Mouse (Mus musculus) testis, postnatal 14 days (tissue): ENCODE data around the gene Sirt5.

Experiments
- DNase-seq: peaks from one replicate; pipeline ENCODE4 v3.0.0; 2021; ENCODE audit warnings: low spot score

Sirt5 gene

GRCm38 (mm10) chr13:43364985-43365824 lies at the start of gene Sirt5:
Gene Sirt5 (plus strand): TSS chr13:43365496.
- DNase-seq: peak; percentile 85

GRCm38 (mm10) chr13:43317411-43317810 lies 47.9 kb upstream of the Sirt5 start:
- DNase-seq: no peak

DNA sequence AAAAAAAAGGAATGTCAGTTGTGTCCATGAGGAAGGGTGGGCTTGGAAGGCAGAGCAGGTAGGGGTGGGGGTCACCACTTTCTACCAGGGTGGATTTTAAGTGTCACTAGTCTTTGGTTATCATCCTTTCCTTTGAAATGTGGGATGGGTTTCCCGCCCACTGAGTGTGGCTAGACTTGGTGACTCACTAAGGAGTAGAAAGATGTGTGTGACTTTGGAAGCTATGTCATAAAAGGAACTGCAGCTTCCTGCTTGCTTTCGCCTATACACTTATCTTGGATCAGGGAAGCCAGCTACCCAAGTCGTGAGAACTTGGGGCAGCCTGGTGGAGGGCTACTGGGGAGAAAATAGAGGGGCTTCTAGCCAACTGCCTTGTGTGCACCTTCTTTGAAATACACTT lies 45.9 kb upstream of the Sirt5 start:
- no peak for DNase-seq

DNA sequence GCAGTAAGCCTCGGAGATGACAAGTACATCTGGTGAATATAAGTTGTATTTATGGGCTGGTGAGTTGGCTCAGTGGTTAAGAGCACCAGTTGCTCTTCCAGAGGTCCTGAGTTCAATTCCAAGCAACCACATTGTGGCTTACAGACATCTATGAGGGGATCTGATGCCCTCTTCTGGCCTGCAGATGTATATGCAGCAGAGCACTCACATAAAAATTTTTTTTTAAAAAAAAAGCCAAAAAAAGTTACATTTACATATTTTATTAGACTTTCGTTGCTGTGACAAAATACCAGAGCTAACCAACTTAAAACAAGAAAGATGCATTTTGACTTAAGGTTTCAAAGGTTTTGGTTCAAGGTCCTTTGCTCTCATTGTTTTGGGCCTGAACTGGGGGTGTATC lies 43.8 kb upstream of the Sirt5 start:
- DNase-seq: no peak

DNA sequence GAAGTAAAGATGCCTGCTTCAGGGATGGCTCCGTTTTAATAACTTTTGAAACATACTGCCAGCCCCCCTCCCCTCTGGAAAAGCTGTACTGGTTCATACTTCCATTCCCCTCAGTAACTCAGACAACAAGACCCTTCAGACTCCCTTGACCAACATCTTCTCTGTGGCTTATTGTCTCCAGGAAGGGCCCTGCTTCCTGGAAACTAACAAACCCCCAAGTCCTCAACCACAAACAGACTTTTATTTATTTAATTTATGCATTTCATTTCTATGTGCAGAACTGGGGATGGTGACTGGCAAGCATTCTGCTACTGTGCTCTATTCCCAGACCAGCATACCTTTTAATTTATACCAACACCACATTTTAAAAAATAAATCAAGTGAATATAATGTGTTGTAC lies 39.9 kb upstream of the Sirt5 start:
- DNase-seq: no peak

GRCm38 (mm10) chr13:43331721-43332444 lies 33.4 kb upstream of the Sirt5 start:
- DNase-seq: no peak

DNA sequence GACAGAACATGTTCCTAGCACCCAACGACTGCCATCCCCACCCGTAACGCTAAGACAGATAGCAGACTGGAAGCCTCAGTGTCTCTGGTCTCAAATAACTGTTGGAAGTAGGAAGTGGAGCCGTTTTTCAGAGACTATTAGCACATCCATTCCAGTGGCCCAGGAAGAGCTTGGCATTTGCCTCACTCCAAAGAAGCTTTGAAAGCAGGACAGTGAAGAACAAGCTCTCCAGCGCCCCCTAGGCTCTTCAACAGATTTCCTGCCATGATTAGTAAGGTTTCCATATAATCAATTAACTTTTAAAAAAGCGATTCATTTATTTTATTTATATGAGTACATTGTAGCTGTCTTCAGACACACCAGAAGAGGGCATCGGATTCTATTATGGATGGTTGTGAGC lies 32.7 kb upstream of the Sirt5 start:
- no peak for DNase-seq

GRCm38 (mm10) chr13:43336425-43337221 lies 28.7 kb upstream of the Sirt5 start:
- DNase-seq: no peak

- DNase-seq: no peak
These were observed 27.3 kb upstream of the Sirt5 start for GRCm38 (mm10) chr13:43338001-43338400.

GRCm38 (mm10) chr13:43338632-43339031 lies 26.7 kb upstream of the Sirt5 start:
- no peak for DNase-seq

DNA sequence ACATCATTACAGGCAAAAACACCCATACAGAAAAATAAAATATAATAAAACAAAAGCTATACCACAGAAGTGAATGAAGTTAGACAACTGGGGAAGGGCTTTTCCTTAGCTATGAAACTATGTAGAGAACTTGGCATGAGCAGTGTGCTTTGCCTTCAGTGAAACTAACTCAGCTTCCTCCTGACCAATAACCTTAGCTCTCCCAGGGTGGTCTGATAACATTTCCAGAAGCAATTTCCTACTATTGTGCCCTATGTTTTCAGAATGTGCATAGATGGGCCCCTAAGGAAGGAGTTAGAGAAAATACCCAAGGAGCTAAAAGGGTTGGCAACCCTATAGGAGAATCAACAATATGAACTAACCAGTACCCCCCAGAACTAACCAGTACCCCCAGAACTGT lies 18.5 kb upstream of the Sirt5 start:
- no peak for DNase-seq

- no peak for DNase-seq
These were observed 15.9 kb upstream of the Sirt5 start for GRCm38 (mm10) chr13:43349376-43349775.

- no peak for DNase-seq
These were observed 14.7 kb upstream of the Sirt5 start for GRCm38 (mm10) chr13:43350489-43351169.

GRCm38 (mm10) chr13:43353356-43353755 lies 11.9 kb upstream of the Sirt5 start:
- no peak for DNase-seq

DNA sequence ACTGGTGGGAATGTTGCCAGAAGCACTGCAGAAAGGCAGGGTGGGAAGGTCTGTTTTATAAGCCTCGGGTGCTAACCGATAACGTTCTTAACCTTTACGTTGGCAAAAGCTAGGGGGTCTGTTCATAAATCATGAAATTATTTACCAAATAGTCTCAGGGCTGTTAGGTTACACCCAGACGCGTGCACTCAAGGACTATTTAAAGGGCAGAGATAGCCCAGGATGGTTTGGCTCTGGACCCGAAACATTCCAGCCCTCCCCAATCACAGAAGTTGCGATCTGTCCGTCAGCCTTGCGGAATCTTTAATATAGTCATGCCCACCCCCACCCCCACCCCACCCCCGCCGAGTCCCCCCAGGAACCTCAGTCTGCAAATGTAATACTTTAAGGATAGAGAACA lies 10.9 kb upstream of the Sirt5 start:
- no peak for DNase-seq

GRCm38 (mm10) chr13:43356346-43357125 lies 8.8 kb upstream of the Sirt5 start:
- no peak for DNase-seq

DNA sequence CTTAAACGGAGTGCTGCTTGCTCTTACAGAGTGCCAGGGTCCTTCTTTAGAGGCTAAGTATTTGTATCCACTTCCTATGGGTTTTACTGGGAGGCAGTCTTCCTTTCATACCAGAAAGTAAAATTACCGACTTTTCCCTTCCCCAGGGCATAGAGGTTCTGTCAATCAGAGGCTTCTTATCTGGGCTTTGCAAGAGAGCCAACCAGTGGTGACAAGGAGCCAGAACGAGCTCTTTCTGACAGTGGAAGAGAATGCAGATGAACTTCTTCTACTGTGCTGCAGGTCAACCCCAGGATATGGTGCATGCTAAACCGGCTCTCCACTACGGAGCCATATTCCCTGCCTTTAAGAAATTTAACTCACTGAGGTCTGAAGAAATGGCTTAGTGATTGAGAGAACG lies 4.8 kb upstream of the Sirt5 start:
- no peak for DNase-seq

GRCm38 (mm10) chr13:43362353-43362752 lies 2.9 kb upstream of the Sirt5 start:
- DNase-seq: no peak

DNA sequence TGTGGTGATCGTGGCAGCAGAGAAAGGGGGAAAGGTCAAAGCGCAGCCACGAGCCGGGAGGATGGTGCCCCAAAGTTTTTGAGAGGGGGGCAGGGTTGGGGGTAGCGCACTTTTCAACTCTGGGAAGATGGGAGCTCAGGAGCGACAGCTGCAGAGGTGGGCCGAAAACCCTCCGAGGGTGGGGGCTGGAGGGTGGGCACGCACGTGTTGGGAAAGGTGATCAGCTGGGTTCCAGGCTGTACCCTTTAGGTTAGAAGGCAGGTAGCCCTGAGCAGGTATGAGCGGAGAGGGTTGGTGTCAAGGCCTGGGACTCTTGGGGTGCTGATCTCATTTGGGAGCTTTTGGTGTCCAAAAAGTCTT lies 509 bp downstream of the Sirt5 start:
- DNase-seq: no peak

GRCm38 (mm10) chr13:43370063-43370462 lies 4.8 kb downstream of the Sirt5 start:
- DNase-seq: no peak

- DNase-seq: no peak
These were observed 7.6 kb downstream of the Sirt5 start for GRCm38 (mm10) chr13:43372892-43373291.
